Mouse (Mus musculus): ENCODE results near the gene Llgl1.

Gene Llgl1

GRCm38 (mm10) chr11:60699524-60700075, at the start of gene Llgl1:
Gene Llgl1, plus strand, starts transcription at chr11:60699723.
- peak; percentile 90 for DNase-seq

GRCm38 (mm10) chr11:60696165-60696564, 3.4 kb upstream of the Llgl1 start:
- no peak for DNase-seq

- DNase-seq = peak; percentile 6
These were observed 2.0 kb upstream of the Llgl1 start for GRCm38 (mm10) chr11:60697561-60697960.

- peak; percentile 93 for DNase-seq
These were observed 558 bp upstream of the Llgl1 start for GRCm38 (mm10) chr11:60698806-60699523.

GRCm38 (mm10) chr11:60700320-60701185, 1.0 kb downstream of the Llgl1 start:
- peak; percentile 13 for DNase-seq

- peak; percentile 9 for DNase-seq
These were observed 2.1 kb downstream of the Llgl1 start for GRCm38 (mm10) chr11:60701611-60702010.

- peak; percentile 85 for DNase-seq
These were observed 3.6 kb downstream of the Llgl1 start for GRCm38 (mm10) chr11:60703131-60703530.

GRCm38 (mm10) chr11:60704023-60704880, 4.7 kb downstream of the Llgl1 start:
- DNase-seq = no peak

GRCm38 (mm10) chr11:60705255-60705654, 5.7 kb downstream of the Llgl1 start:
- no peak for DNase-seq

GRCm38 (mm10) chr11:60706076-60706475, 6.6 kb downstream of the Llgl1 start:
- no peak for DNase-seq

GRCm38 (mm10) chr11:60706696-60707480, 7.4 kb downstream of the Llgl1 start:
- DNase-seq = peak; percentile 4

GRCm38 (mm10) chr11:60707672-60708071, 8.1 kb downstream of the Llgl1 start:
- DNase-seq = peak; percentile 93

- DNase-seq = no peak
These were observed 9.1 kb downstream of the Llgl1 start for GRCm38 (mm10) chr11:60708631-60709030.

- peak; percentile 5 for DNase-seq
These were observed 10.2 kb downstream of the Llgl1 start for GRCm38 (mm10) chr11:60709481-60710465.

GRCm38 (mm10) chr11:60711218-60711617, 11.7 kb downstream of the Llgl1 start:
- DNase-seq = no peak

- no peak for DNase-seq
These were observed 12.5 kb downstream of the Llgl1 start for GRCm38 (mm10) chr11:60712040-60712439.

- no peak for DNase-seq
These were observed 13.2 kb downstream of the Llgl1 start for GRCm38 (mm10) chr11:60712639-60713255.

- DNase-seq = no peak
These were observed 16.3 kb downstream of the Llgl1 start for GRCm38 (mm10) chr11:60715833-60716232.

- DNase-seq = no peak
These were observed 19.7 kb downstream of the Llgl1 start for GRCm38 (mm10) chr11:60719263-60719662.

All from lung, postnatal 10 days (tissue).